Mouse (Mus musculus) cerebellum, postnatal 14 days (tissue): ENCODE results near the gene Sco2.

Experiments
- DNase-seq, 2 experiments: peaks; one replicate each; pipeline ENCODE4 v3.0.0; 2021; ENCODE audit warnings: mixed read lengths in 2 of 2

Sco2 gene

DNA sequence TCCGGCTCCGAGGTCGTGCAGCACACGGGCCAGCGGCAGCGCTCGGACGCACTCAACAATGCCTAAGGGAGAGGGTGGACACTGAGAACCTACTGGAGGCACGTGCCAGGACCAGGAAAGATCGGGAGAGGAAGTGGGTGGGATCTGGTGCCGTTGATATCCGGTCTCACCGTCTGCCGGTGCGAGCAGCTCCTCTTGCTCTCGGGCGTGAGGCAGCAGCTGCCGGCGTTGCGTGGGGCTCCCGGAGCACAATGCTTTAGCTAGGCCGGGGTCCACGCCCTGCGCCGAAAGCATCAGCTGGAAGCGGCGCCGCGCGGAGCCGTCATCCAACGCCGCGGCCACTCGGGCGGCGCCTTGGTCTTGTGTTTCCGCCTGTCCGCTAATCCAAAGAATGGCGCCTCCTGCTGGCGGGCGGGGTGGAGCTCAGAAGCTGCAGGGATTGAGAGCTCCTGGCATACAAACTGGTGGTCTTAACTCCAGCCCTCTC lies at the start of gene Sco2:
Gene Sco2, minus strand, starts transcription at position 85 of the 487 bp plus-strand sequence.
- DNase-seq = peak; percentile 98 to 99

GRCm38 (mm10) chr15:89421938-89422337 lies 48.3 kb upstream of the Sco2 start:
- DNase-seq = no peak

GRCm38 (mm10) chr15:89415282-89415681 lies 41.6 kb upstream of the Sco2 start:
- peak; percentile 34 to 51 for DNase-seq

- no peak for DNase-seq
These were observed 36.5 kb upstream of the Sco2 start, which contains the start of gene Syce3 for GRCm38 (mm10) chr15:89410118-89410517. Gene Syce3 (minus strand): TSS chr15:89410503.

GRCm38 (mm10) chr15:89406691-89407090 lies 33.0 kb upstream of the Sco2 start:
- DNase-seq = no peak

DNA sequence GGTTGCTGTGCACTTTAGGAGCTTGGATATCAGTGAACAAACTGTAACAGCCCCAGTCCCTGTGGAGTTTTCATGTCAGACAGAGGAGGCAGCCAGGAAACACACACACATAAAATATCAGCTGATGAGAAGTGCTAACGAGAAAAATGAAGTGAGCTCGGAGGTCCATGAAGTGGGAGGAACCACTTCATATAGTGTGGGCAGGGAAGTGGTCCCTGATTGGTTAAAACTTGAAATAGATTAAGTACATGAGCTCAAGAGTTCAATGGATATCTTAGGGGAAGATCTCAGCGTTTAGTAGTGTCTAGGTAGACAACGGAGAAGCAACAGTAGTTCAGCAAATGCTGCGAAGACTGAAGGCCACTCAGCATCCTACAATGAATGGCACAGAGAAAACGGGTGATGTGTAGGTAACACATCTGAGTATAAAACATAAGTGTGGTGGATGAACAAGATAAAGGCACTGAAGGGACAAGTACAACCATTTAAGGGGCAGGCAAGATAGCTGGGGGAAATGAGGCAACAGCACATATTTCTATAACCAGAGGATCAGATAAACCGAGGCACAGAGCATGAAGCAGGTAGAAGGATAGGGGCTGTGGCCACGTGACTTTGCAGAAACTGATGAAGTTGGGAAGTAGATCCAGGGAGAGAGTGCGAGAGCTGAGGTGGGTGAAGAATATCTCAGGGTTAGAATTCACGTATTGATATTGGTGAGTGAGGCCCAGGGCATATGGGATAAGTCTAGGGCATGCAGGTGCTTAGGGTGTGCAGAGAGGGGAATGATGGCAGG lies 31.4 kb upstream of the Sco2 start:
- DNase-seq = no peak

DNA sequence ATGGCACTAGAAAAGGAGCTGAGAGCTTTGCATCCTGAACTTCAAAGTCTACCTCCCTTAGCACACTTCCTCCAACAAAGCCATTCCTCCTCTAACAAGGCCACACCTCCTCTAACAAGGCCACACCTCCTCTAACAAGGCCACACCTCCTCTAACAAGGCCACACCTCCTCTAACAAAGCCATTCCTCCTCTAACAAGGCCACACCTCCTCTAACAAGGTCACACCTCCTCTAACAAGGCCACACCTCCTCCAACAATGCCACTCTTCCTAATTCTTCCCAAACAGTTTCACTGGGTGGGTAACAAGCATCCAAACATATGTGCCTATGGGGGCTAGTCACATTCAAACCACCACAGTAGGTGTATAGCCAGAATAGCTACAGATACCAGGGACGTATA lies 28.8 kb upstream of the Sco2 start:
- no peak for DNase-seq

DNA sequence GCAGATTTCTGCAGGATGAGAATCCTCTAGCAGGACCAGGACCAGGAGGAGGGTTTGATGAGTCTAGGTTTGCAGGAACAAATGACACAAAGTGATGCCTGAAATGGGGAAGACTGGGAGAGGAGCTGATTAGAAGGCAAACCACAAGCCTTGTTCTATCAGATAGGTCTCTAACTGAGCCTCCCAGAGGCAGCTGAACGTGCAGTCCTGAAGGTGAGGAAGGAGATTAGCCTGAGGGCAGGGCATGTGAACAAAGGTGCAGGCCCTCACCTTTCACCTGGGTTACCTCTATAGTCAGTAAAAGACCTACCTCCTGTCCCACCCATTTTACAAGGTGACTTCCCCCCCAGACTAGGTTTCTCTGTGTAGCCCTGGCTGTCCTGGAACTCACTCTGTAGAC lies 26.1 kb upstream of the Sco2 start:
- no peak for DNase-seq

DNA sequence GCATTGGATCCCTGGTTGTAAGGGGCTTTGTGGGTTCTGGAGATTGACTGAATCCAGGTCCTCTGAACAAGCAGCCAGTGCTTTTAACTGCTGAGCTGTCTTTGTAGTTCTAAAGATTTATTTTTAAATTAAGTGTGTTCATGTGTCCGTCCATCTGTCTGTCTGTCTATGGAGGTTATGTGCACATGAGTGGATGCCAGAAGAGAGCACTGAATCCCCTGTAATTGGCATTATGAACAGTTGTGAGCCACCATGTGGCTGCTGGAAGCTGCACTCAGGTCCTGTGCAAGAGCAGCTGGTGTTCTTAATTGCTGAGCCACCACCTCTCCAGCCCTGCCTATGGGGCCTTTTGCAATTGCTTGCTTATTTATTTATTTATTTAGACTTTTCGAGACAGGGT lies 24.5 kb upstream of the Sco2 start:
- peak; percentile 38 to 42 for DNase-seq

- no peak for DNase-seq
These were observed 23.2 kb upstream of the Sco2 start for GRCm38 (mm10) chr15:89396883-89397282.

DNA sequence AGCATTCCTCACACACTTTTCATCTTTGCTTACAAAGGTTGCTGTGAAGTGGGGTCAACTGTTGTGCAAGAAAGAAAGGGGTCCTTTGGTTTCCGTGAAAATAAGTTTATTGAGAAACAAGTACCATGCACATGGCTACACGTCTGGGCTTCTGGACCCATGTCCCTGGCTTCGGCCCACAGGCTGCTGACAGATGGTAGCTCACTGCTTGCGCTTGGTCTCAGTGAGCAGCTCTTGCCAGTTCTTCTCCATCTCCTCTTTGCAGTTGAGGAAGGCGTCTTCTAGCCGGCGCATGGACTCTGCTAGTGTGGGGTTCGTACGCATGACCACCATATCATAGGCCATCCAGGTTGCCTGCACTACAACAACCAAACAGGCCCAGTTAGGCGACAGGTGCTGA lies 16.4 kb upstream of the Sco2 start:
- DNase-seq = peak; percentile 50 to 76

DNA sequence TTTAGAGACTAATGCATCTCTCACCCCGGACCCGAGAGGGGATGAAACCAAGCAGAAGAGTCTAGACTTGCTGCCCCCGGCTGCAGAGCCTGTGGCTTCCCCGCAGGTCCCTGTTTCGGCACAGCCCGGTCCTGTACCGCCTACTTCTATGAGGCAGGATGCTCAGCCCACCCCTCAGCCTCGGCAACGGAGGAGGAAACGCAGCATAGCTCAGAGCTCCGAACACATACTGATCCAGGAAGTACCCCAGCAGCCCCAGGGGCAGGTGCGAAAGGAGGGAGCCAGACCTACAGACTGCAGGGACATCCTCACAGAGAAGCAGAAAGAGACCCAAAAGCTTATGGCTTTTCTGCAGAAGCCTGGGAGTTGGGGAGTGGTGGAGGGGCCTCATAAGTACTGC lies 13.5 kb upstream of the Sco2 start:
- peak in 1 of 2 experiments; percentile 7 for DNase-seq

- peak in 1 of 2 experiments; percentile 3 for DNase-seq
These were observed 11.0 kb upstream of the Sco2 start, which contains the start of gene Klhdc7b for GRCm38 (mm10) chr15:89384617-89385016. Gene Klhdc7b (plus strand): TSS chr15:89384917.

DNA sequence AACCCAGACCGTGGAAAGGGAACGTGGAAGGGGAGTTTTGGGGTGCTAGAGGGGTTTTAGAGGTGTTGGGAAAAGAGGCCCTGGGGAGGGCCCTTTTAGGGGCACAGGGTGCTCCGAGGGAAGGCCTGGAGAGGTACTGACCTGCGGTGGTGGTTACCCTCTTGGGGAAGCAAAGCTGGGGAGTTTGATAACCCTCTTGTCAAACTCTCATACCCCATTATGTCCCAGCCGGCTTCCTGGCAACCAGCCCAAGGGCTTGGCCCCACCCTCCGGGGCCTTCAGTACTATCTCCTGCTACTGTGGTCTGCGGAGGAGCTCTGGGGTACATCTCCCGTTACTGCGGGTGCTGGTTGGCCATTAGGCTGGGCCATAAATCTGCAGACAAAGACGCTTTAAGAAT lies 5.8 kb upstream of the Sco2 start:
- DNase-seq = peak; percentile 69

- DNase-seq = peak; percentile 81 to 87
These were observed 5.3 kb upstream of the Sco2 start, which contains the start of gene Odf3b for GRCm38 (mm10) chr15:89378831-89379401. Gene Odf3b (minus strand): TSS chr15:89379282.

DNA sequence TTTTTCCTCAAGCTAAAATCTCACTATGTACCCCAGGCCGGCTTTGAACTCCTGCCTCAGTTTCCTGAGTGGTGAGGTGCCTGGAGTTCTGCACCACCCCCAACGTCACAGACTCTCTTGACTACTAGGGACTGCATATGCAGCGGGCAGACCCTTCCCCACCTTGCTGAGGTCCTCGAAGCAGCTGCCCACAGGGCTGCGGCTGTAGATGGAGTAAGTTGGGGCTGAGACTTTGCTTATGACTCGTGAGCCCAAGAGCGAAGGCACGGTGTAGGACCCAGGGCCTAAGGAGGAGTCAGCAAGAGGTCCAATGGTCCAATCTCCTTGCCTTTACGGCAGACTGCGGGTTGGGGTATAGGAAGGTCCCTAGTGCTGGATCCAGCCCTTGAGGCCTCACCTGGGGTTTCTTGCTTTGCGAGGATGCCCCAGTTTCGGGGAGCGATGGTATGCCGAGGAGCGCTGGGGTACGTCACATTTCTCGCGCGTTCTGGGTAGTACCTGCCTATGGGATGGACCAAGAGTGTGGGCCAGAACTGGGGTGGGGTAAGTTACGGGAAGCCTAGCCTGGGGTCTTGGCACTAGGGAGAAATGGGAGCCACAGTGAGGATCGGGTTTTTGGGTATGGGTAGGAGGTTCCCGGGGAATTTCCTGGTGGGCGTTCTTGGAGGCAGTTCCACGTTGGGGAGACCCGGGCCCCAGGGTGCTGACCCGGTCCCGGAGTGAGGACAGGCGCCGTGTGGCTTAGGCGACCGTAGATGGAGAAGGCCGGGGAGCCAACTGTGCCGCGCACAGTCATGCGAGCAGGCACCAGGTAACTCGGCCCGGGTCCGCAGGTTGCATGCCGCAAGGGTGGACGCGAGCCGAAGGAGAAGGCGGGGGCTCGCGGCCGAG lies 4.5 kb upstream of the Sco2 start:
- no peak for DNase-seq

- DNase-seq = peak in 1 of 2 experiments; percentile 15
These were observed 3.7 kb upstream of the Sco2 start for GRCm38 (mm10) chr15:89377362-89377761.

GRCm38 (mm10) chr15:89376957-89377356 lies 3.3 kb upstream of the Sco2 start, which contains the start of gene Tymp:
Gene Tymp (minus strand): TSS chr15:89377039.
- no peak for DNase-seq

GRCm38 (mm10) chr15:89376040-89376439 lies 2.4 kb upstream of the Sco2 start:
- DNase-seq = no peak

GRCm38 (mm10) chr15:89374801-89375534 lies 1.3 kb upstream of the Sco2 start:
- DNase-seq = no peak

GRCm38 (mm10) chr15:89374340-89374739 lies 694 bp upstream of the Sco2 start:
- DNase-seq = no peak
